Mouse (Mus musculus) left cerebral cortex, adult 9 months (tissue): Measurements from ENCODE around the gene Trim63.

ENCODE experiments used
- DNase-seq, 2 experiments: peaks; one replicate each; pipeline ENCODE4 v3.0.0; 2022; ENCODE audit warnings: low spot score in 2 of 2

Gene Trim63

DNA sequence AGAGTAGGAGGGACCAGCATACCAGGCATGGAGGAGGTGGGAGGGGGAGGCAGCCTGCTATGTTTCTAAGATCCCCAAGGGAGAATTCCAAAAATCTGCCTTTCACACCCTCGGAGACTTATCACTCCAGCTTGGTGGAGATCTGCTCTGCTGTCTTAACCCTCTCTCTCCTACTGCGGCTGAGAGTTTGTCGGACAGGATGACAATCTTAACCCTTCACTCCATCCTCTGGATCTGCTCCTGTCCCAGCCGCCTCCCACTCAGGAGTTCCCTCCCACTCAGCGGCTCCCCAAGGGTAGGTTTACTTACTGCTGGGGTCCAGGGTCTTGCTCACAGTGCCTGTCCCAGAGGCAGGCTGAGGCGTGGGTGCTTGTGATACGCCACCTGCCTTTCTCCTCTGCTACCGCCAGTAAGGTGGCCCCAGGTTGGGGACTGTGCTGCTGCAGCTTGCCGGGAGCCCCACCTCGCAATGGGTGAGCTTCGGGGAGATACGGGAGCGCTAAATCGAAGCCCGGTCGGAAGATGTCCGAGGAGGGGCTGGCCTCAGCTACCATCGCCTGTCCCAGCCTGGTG lies 55.8 kb downstream of the Trim63 start:
- DNase-seq = peak; percentile 73 to 87

DNA sequence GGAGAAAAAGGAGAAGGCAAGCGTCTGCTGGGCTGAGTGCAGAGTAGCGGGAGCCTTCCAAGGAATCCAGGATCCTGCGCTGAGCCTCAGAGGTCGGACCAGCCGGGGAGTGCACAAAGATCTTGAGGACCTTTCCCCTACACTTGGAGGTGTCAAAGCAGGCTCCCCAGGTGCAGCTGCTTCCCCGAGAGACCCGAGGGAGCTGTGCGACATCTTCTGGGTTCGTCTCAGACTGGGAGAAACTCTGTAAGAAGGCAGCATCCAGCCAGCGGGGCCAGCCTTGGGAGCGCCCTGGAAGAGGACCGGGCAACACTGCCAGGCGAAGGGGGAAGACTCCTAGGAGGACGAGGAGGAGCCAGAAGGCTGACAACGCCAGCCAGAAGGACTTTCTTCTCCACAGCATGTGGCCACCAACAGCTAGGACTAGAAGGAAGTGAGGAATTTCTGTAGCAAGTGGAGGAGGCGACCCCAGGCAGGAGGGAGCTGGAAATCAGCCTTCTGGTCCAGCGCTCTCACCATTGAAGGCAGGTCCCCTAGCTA lies 56.5 kb downstream of the Trim63 start:
- DNase-seq = no peak

DNA sequence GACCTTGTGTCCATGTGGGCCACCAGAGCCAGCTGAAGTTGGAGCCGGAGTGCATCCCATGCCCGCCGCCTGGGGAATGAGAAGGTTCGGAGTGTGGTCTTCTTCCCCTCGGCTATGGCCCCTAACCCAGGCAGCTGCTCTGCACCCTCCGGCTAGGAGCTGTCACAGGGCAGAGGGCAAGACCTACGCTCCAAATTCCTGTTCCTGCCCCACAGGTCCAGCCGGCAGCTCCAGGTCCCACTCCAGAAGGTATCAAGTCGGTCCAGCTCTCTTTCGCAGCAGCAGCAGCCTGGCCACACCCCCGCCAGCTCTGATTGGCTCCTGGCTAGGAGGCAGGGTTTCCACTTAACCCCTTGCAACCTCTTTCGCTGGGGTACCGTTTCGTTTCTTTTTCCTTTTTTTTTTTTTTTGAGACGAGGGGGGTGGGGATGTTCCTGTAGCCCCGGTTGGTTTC lies 57.4 kb downstream of the Trim63 start:
- DNase-seq = peak in 1 of 2 experiments; percentile 86

DNA sequence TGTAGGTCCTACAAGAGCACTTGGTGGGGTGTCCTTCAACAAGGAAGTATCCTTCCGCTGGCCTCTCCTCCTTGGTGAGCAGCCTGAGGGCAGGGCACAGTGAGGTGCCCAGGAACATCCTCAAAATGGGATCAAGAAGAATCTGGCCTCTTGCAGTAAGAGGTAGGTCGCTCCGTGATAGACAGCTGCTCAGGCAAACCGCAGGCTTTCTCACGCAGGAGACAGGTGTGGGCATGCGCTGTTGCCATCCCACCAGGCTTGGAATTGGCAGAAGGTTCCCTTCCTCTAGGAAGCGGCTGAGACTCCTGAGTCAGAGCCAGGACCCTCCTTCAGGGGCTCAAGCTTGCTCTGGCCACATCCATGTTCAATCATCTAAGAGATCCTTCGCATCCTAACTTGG lies 58.4 kb downstream of the Trim63 start:
- no peak for DNase-seq

DNA sequence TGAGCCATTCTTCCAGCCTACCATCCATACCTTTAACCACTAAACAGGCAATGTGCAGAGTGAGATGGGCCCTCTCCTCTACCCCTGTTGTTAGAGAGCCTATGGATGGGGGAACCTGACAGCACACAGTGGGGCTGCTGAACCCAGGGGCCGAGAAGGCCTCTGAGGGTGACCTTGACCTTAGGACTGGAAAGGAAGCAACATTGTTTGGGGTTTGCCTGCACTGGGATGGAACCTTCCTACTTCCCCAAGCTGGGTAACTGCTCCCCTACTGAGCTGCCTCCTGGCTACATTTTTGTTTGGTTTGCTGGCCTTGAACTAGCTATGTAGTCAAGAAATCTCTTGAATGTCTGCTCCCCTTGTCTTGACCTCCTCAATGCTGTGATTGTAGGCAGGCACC lies 59.4 kb downstream of the Trim63 start:
- no peak for DNase-seq

- no peak for DNase-seq
Observed at GRCm38 (mm10) chr4:134378089-134378615, 63.2 kb downstream of the Trim63 start.
